Mouse (Mus musculus): ENCODE measurements around the gene Hdac9. TPM values are rescaled to one million over a fixed set of nuclear protein-coding genes. Genes with fewer than 3 reads are reported as not detected.

The Hdac9 gene
- polyA plus RNA-seq, 1 experiment: 0.06 TPM

GRCm38 (mm10) chr12:34594167-34594793, 322.6 kb downstream of the Hdac9 start:
- Histone ChIP-seq H3K79me3 (ENCODE audit: low read depth) (no peaks in the 10 kb centered on the region), H3K27me3 (ENCODE audit: control insufficient read depth, insufficient read depth, insufficient read length) (no peaks in the 10 kb centered on the region), H3K4me3 (ENCODE audit: insufficient read depth, poor library complexity, severe bottlenecking) (no peak overlapping the region), H3K79me2 (ENCODE audit: control insufficient read depth, insufficient read depth) (no peaks in the 10 kb centered on the region), H3K36me3 (ENCODE audit: control insufficient read depth, insufficient read depth) (no peaks in the 10 kb centered on the region), H3ac (ENCODE audit: control insufficient read depth, insufficient read length, low read depth) (no peak overlapping the region)
- TF ChIP-seq CEBPB (IDR thresholded peaks at IDR 0.05; ENCODE audit: low read depth) (no peak), FOSL1 (IDR thresholded peaks at IDR 0.05; ENCODE audit: insufficient read depth, low read length, poor library complexity, severe bottlenecking) (no peak), CTCF (IDR thresholded peaks at IDR 0.05; ENCODE audit: control insufficient read depth, insufficient read depth, insufficient read length) (no peak), USF1 (IDR thresholded peaks at IDR 0.05; ENCODE audit: low read depth) (no peak)

DNA sequence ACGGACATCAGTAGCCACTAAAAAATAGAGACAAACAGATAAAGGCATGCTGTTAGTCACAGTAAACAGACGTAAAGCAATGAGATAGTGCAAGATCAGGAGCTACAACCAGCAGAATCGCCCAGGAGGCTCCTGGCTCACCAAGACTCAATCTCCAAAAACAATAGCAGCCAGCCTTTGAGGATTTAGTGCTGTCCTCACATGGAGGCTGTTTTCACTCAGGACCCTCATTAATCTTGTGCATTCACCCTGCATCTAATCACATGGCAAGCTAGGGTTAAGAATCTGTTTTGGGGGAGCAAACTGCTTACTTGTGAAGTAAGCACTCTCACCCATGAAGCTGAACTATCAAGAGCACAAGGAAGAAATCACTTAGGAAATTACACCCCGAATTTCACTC, 329.7 kb downstream of the Hdac9 start:
- TF ChIP-seq MYOD1 (IDR thresholded peaks at IDR 0.05; ENCODE audit: control insufficient read depth, insufficient read length, low read depth): no peak
- no peak for TF ChIP-seq CEBPB (IDR thresholded peaks at IDR 0.05; ENCODE audit: low read depth)
- no peak for TF ChIP-seq USF1 (IDR thresholded peaks at IDR 0.05; ENCODE audit: low read depth)
- Histone ChIP-seq H3K4me3 (ENCODE audit: insufficient read depth, poor library complexity, severe bottlenecking) (no peak overlapping the region), H3K27me3 (ENCODE audit: control insufficient read depth, insufficient read depth, insufficient read length) (no peaks in the 10 kb centered on the region), H3ac (ENCODE audit: control insufficient read depth, insufficient read length, low read depth) (no peak overlapping the region), H3K36me3 (ENCODE audit: control insufficient read depth, insufficient read depth) (no peaks in the 10 kb centered on the region), H3K79me2 (ENCODE audit: control insufficient read depth, insufficient read depth) (no peaks in the 10 kb centered on the region), H3K79me3 (ENCODE audit: low read depth) (no peaks in the 10 kb centered on the region)

DNA sequence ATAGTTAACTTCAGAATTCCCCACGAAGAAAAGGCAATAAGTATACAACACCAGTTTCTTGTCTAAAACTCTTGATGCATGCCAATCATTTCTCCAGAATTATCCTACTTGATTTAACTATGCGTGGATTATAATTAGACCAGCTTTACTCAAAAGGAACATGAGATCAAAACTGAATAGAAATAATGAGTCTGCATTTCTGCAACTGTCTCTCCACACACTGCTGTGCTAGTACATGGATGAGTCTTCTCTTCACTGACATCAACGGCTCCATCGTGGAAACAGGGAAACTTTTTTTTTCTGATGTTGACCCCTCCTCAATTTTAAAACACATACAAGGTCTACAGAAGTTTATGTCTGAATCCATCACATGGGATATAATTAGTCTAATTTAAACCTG, 334.4 kb downstream of the Hdac9 start:
- no peaks in the 10 kb centered on the region for H3K79me2 ChIP-seq (ENCODE audit: control insufficient read depth, insufficient read depth)
- H3K27me3 ChIP-seq (ENCODE audit: control insufficient read depth, insufficient read depth, insufficient read length): no peaks in the 10 kb centered on the region
- H3ac ChIP-seq (ENCODE audit: control insufficient read depth, insufficient read length, low read depth): no peak overlapping the region
- H3K36me3 ChIP-seq (ENCODE audit: control insufficient read depth, insufficient read depth): no peaks in the 10 kb centered on the region
- no peaks in the 10 kb centered on the region for H3K79me3 ChIP-seq (ENCODE audit: low read depth)
- H3K4me3 ChIP-seq (ENCODE audit: insufficient read depth, poor library complexity, severe bottlenecking): no peak overlapping the region
- TF ChIP-seq MYOG (IDR thresholded peaks at IDR 0.05; ENCODE audit: control insufficient read depth, extremely low read depth, insufficient read length) (no peak), USF1 (IDR thresholded peaks at IDR 0.05; ENCODE audit: low read depth) (no peak), MYOD1 (IDR thresholded peaks at IDR 0.05; ENCODE audit: control insufficient read depth, insufficient read length, low read depth) (no peak), CEBPB (IDR thresholded peaks at IDR 0.05; ENCODE audit: low read depth) (no peak), FOSL1 (IDR thresholded peaks at IDR 0.05; ENCODE audit: insufficient read depth, low read length, poor library complexity, severe bottlenecking) (no peak), CTCF (IDR thresholded peaks at IDR 0.05; ENCODE audit: control insufficient read depth, insufficient read depth, insufficient read length) (no peak), MAX (IDR thresholded peaks at IDR 0.05) (no peak)

DNA sequence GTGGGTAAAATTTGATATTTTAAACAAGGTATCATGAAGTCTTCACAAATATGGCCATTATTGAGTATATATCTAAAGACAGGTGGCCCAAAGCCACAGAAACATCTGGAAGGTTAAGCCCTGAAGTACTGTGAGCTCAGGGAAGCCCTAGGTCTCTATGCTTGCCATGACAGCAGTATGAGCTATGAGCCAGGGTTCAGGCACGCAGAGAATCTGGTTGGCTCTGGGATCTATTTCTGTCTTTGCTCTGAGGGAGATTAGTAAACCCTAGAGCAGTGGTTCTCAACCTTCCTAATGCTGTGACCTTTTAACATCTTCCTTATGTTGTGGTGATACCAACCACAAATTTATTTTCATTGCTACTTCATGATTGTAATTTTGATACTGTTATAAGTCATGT, 337.7 kb downstream of the Hdac9 start:
- no peak overlapping the region for H3K4me3 ChIP-seq (ENCODE audit: insufficient read depth, poor library complexity, severe bottlenecking)
- H3K79me2 ChIP-seq (ENCODE audit: control insufficient read depth, insufficient read depth): no peaks in the 10 kb centered on the region
- TF ChIP-seq CTCF (IDR thresholded peaks at IDR 0.05; ENCODE audit: control insufficient read depth, insufficient read depth, insufficient read length) (no peak), USF1 (IDR thresholded peaks at IDR 0.05; ENCODE audit: low read depth) (no peak), FOSL1 (IDR thresholded peaks at IDR 0.05; ENCODE audit: insufficient read depth, low read length, poor library complexity, severe bottlenecking) (no peak), MYOG (IDR thresholded peaks at IDR 0.05; ENCODE audit: control insufficient read depth, extremely low read depth, insufficient read length) (no peak), MAX (IDR thresholded peaks at IDR 0.05) (no peak), CEBPB (IDR thresholded peaks at IDR 0.05; ENCODE audit: low read depth) (no peak), MYOD1 (IDR thresholded peaks at IDR 0.05; ENCODE audit: control insufficient read depth, insufficient read length, low read depth) (no peak)

GRCm38 (mm10) chr12:34571069-34571468, 345.8 kb downstream of the Hdac9 start:
- Histone ChIP-seq H3ac (ENCODE audit: control insufficient read depth, insufficient read length, low read depth) (no peak overlapping the region), H3K79me3 (ENCODE audit: low read depth) (no peaks in the 10 kb centered on the region)

More for the DNA sequence above, 337.7 kb downstream of the Hdac9 start:
- Histone ChIP-seq H3K27me3 (ENCODE audit: control insufficient read depth, insufficient read depth, insufficient read length) (no peaks in the 10 kb centered on the region), H3K36me3 (ENCODE audit: control insufficient read depth, insufficient read depth) (no peaks in the 10 kb centered on the region), H3K79me3 (ENCODE audit: low read depth) (no peaks in the 10 kb centered on the region), H3ac (ENCODE audit: control insufficient read depth, insufficient read length, low read depth) (no peak overlapping the region)

GRCm38 (mm10) chr12:34569472-34569871, 347.4 kb downstream of the Hdac9 start:
- Histone ChIP-seq H3K4me3 (ENCODE audit: insufficient read depth, poor library complexity, severe bottlenecking) (no peak overlapping the region), H3K27me3 (ENCODE audit: control insufficient read depth, insufficient read depth, insufficient read length) (no peaks in the 10 kb centered on the region), H3K36me3 (ENCODE audit: control insufficient read depth, insufficient read depth) (no peaks in the 10 kb centered on the region), H3ac (ENCODE audit: control insufficient read depth, insufficient read length, low read depth) (no peak overlapping the region), H3K79me2 (ENCODE audit: control insufficient read depth, insufficient read depth) (no peaks in the 10 kb centered on the region), H3K79me3 (ENCODE audit: low read depth) (no peaks in the 10 kb centered on the region)
- TF ChIP-seq MYOD1 (IDR thresholded peaks at IDR 0.05; ENCODE audit: control insufficient read depth, insufficient read length, low read depth) (no peak), MYOG (IDR thresholded peaks at IDR 0.05; ENCODE audit: control insufficient read depth, extremely low read depth, insufficient read length) (no peak), USF1 (IDR thresholded peaks at IDR 0.05; ENCODE audit: low read depth) (no peak), FOSL1 (IDR thresholded peaks at IDR 0.05; ENCODE audit: insufficient read depth, low read length, poor library complexity, severe bottlenecking) (no peak), MAX (IDR thresholded peaks at IDR 0.05) (no peak), CTCF (IDR thresholded peaks at IDR 0.05; ENCODE audit: control insufficient read depth, insufficient read depth, insufficient read length) (no peak), CEBPB (IDR thresholded peaks at IDR 0.05; ENCODE audit: low read depth) (no peak)

More at GRCm38 (mm10) chr12:34571069-34571468, 345.8 kb downstream of the Hdac9 start:
- Histone ChIP-seq H3K4me3 (ENCODE audit: insufficient read depth, poor library complexity, severe bottlenecking) (no peak overlapping the region), H3K79me2 (ENCODE audit: control insufficient read depth, insufficient read depth) (no peaks in the 10 kb centered on the region), H3K27me3 (ENCODE audit: control insufficient read depth, insufficient read depth, insufficient read length) (no peaks in the 10 kb centered on the region), H3K36me3 (ENCODE audit: control insufficient read depth, insufficient read depth) (no peaks in the 10 kb centered on the region)
- TF ChIP-seq MYOD1 (IDR thresholded peaks at IDR 0.05; ENCODE audit: control insufficient read depth, insufficient read length, low read depth) (no peak), MAX (IDR thresholded peaks at IDR 0.05) (no peak), MYOG (IDR thresholded peaks at IDR 0.05; ENCODE audit: control insufficient read depth, extremely low read depth, insufficient read length) (no peak), USF1 (IDR thresholded peaks at IDR 0.05; ENCODE audit: low read depth) (no peak), FOSL1 (IDR thresholded peaks at IDR 0.05; ENCODE audit: insufficient read depth, low read length, poor library complexity, severe bottlenecking) (no peak), CTCF (IDR thresholded peaks at IDR 0.05; ENCODE audit: control insufficient read depth, insufficient read depth, insufficient read length) (no peak), CEBPB (IDR thresholded peaks at IDR 0.05; ENCODE audit: low read depth) (no peak)

All from C2C12 (cell line).